Mouse (Mus musculus) bone marrow macrophage, adult 2 months (primary cell): Measurements from ENCODE around the gene Ube2h.

Source experiments
- CTCF ChIP-seq: IDR thresholded peaks from 2 replicates; pipeline ENCODE4 v1.5.1; 2012; ENCODE audit warnings: low read depth, mild to moderate bottlenecking, low read length, moderate library complexity
- POLR2A ChIP-seq: IDR thresholded peaks from 2 replicates; pipeline ENCODE4 v1.6.1; 2012; ENCODE audit warnings: mild to moderate bottlenecking, low read depth, low read length, borderline replicate concordance

DNA sequence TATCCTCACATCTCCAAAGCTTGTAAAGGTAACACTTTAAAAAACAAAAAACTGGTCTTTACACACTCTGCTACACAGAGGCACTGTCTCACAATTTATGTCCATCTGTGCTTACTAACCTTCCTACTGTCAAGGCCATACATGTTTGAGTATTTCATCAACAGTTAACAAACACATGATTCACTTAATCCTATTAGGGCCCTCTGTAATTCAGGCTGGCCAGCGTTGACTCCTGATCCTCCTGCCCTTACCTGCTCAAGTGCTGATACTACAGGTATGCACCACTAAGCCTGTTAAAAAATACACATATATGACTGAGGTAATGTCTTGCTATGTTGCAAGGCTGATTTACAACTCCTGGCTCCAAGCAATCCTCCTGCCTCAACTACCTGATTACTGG is 46.4 kb downstream of the Ube2h start:
- TF ChIP-seq CTCF (no peak), POLR2A (no peak)
